Mouse (Mus musculus) neural tube, embryonic 12.5 days (tissue): ENCODE measurements around the gene Ccser1. TPM values are rescaled to one million over a fixed set of nuclear protein-coding genes. Genes with fewer than 3 reads are reported as not detected.

Experiments
- ATAC-seq: fragments of 200-750 bp; cut with Nextera tagmentation; 2 replicates; pipeline ENCODE4 v1.8.0; 2017; ENCODE audit warnings: low read depth, mild to moderate bottlenecking, moderate TSS enrichment, moderate library complexity; ENCODE audit not compliant: low FRiP score
- H3K27ac ChIP-seq: fragments of 300-500 bp; sonication (generic); 2 replicates; pipeline ENCODE4 v1.5.1; 2016
- H3K27me3 ChIP-seq: fragments of 300-500 bp; sonication (generic); replicated peaks from 2 replicates; pipeline ENCODE4 v1.6.1; 2016; ENCODE audit warnings: mild to moderate bottlenecking
- H3K36me3 ChIP-seq: fragments of 300-500 bp; sonication (generic); 2 replicates; pipeline ENCODE4 v1.6.1; 2016; ENCODE audit warnings: mild to moderate bottlenecking
- H3K4me1 ChIP-seq: fragments of 300-500 bp; sonication (generic); 2 replicates; pipeline ENCODE4 v1.6.1; 2016
- H3K4me2 ChIP-seq: fragments of 300-500 bp; sonication (generic); replicated peaks from 2 replicates; pipeline ENCODE4 v1.6.1; 2016; ENCODE audit warnings: mild to moderate bottlenecking
- H3K4me3 ChIP-seq: fragments of 300-500 bp; sonication (generic); 2 replicates; pipeline ENCODE4 v1.5.1; 2016
- H3K9ac ChIP-seq: fragments of 300-500 bp; sonication (generic); 2 replicates; pipeline ENCODE4 v1.6.1; 2016; ENCODE audit warnings: mild to moderate bottlenecking
- H3K9me3 ChIP-seq: fragments of 300-500 bp; sonication (generic); 2 replicates; pipeline ENCODE4 v1.6.1; 2016; ENCODE audit warnings: mild to moderate bottlenecking
- whole genome bisulfite sequencing: fragments of 180-500 bp; shearing (Covaris S2); methylation state at CpG from one replicate; pipeline ENCODE4 v1.1.7; 2016; 5-methylcytosine and 5-hydroxymethylcytosine counted together
- polyA plus RNA-seq: library from polyadenylated mRNA; unstranded; fragments of >200 nt; fragmentation: Nextera tagmentation; extraction: Ambion mirVana; gene quantifications from 2 replicates; pipeline ENCODE4 v1.2.1, GENCODE M21; 2016

Ccser1 gene
- polyA plus RNA-seq, 1 experiment from 2014 or later, result 19.4 TPM

- Histone ChIP-seq H3K9ac (no peak overlapping the region), H3K4me2 (no peak overlapping the region), H3K36me3 (no peaks in the 10 kb centered on the region), H3K4me1 (no peaks in the 10 kb centered on the region), H3K9me3 (no peaks in the 10 kb centered on the region), H3K27ac (no peak overlapping the region), H3K27me3 (no peaks in the 10 kb centered on the region), H3K4me3 (no peak overlapping the region)
- no peak for ATAC-seq
- 74% methylated on average over 1 of the region's 1 CpGs for WGBS
These were observed 1041.7 kb downstream of the Ccser1 start for GRCm38 (mm10) chr6:62221856-62222255.

GRCm38 (mm10) chr6:62263899-62264298 is 1083.8 kb downstream of the Ccser1 start:
- no peaks in the 10 kb centered on the region for H3K9me3 ChIP-seq
- no peaks in the 10 kb centered on the region for H3K36me3 ChIP-seq
- H3K27me3 ChIP-seq, result no peaks in the 10 kb centered on the region
- WGBS, result 61% methylated on average over 1 of the region's 1 CpGs
- ATAC-seq, result no peak
- H3K4me3 ChIP-seq, result no peak overlapping the region
- no peaks in the 10 kb centered on the region for H3K4me1 ChIP-seq
- no peak overlapping the region for H3K27ac ChIP-seq
- H3K9ac ChIP-seq, result no peak overlapping the region
- H3K4me2 ChIP-seq, result no peak overlapping the region

DNA sequence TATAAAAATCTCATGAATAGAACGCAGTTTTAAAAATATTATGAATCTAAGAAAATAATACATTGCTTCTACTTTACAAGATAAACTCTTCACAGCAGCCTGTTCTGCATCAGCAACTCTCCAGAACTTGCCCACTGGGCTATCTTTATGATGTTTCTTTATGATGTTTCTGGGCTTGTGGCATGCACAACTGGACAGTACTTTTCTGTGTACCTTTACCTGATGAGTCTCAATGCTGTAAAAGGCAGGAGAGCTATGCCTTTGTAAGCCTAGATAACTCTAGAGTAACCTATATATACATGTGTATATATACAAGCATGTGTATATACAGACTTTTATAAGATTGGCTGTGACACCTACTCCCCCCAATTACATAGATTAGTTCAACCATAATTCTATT is 1084.4 kb downstream of the Ccser1 start:
- H3K4me2 ChIP-seq, result no peak overlapping the region
- H3K4me3 ChIP-seq, result no peak overlapping the region
- no peak overlapping the region for H3K27ac ChIP-seq
- no peaks in the 10 kb centered on the region for H3K27me3 ChIP-seq
- H3K36me3 ChIP-seq, result no peaks in the 10 kb centered on the region
- no peak overlapping the region for H3K9ac ChIP-seq
- no peaks in the 10 kb centered on the region for H3K9me3 ChIP-seq
- ATAC-seq, result no peak
- no peaks in the 10 kb centered on the region for H3K4me1 ChIP-seq
- WGBS, result 82% methylated on average over 1 of the region's 1 CpGs

- H3K4me1 ChIP-seq, result no peaks in the 10 kb centered on the region
- H3K4me2 ChIP-seq, result no peak overlapping the region
- H3K9ac ChIP-seq, result no peak overlapping the region
- H3K27me3 ChIP-seq, result no peaks in the 10 kb centered on the region
- H3K36me3 ChIP-seq, result no peaks in the 10 kb centered on the region
- WGBS, result 69% methylated on average over 3 of the region's 3 CpGs
- no peak overlapping the region for H3K27ac ChIP-seq
- H3K9me3 ChIP-seq, result no peaks in the 10 kb centered on the region
- no peak for ATAC-seq
- H3K4me3 ChIP-seq, result no peak overlapping the region
These were observed 1101.1 kb downstream of the Ccser1 start for GRCm38 (mm10) chr6:62281256-62281655.

- no peak for ATAC-seq
- no peak overlapping the region for H3K4me3 ChIP-seq
- no peaks in the 10 kb centered on the region for H3K27me3 ChIP-seq
- H3K36me3 ChIP-seq, result no peaks in the 10 kb centered on the region
- no peaks in the 10 kb centered on the region for H3K9me3 ChIP-seq
- H3K4me1 ChIP-seq, result no peaks in the 10 kb centered on the region
- WGBS, result 78% methylated on average over 6 of the region's 6 CpGs
- no peak overlapping the region for H3K27ac ChIP-seq
- H3K9ac ChIP-seq, result no peak overlapping the region
- no peak overlapping the region for H3K4me2 ChIP-seq
These were observed 1121.6 kb downstream of the Ccser1 start for GRCm38 (mm10) chr6:62301576-62302312.

DNA sequence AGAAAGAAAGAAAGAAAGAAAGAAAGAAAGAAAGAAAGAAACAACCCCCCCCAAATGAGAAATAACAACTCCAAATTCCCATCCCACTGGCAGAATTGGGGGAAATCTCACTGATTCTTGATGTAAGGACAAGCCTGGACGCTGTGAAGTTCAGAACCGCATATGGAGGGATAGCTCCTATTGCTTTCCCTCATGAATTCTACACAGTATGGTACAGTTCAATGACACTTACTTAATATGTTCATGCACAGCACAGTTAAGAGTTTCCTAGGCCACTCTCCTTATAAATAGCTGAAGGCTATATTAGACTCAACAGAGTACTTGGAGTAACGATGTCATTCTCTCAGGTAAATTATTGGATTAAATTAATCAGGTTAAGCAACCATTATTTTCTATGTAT is 1138.5 kb downstream of the Ccser1 start:
- no peak overlapping the region for H3K27ac ChIP-seq
- H3K4me2 ChIP-seq, result no peak overlapping the region
- no peaks in the 10 kb centered on the region for H3K4me1 ChIP-seq
- H3K27me3 ChIP-seq, result no peaks in the 10 kb centered on the region
- H3K9me3 ChIP-seq, result no peaks in the 10 kb centered on the region
- no peak for ATAC-seq
- no peaks in the 10 kb centered on the region for H3K36me3 ChIP-seq
- 81% methylated on average over 3 of the region's 3 CpGs for WGBS
- H3K4me3 ChIP-seq, result no peak overlapping the region
- H3K9ac ChIP-seq, result no peak overlapping the region

DNA sequence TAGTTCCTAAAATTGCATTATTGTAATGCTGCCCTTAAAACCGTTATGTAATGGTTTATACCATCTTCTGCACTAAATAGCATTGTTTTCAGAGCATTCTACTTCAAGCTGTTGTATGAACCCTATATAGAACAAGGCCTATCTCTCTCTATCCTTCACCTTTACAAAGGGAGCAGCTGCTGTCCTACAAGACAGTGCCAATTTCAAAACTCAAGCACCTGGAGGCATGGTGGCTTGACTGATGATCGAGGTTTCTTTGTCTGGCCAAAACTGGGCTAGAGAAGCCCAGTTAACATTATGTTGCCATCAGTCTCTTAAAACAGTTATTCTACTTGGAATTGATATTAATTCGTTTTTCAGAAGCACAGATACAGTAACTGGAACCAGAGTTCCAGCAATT is 1160.2 kb downstream of the Ccser1 start:
- 74% methylated on average over 3 of the region's 3 CpGs for WGBS
- no peaks in the 10 kb centered on the region for H3K36me3 ChIP-seq
- H3K4me1 ChIP-seq, result no peaks in the 10 kb centered on the region
- H3K4me3 ChIP-seq, result no peak overlapping the region
- H3K27ac ChIP-seq, result no peak overlapping the region
- no peaks in the 10 kb centered on the region for H3K27me3 ChIP-seq
- no peaks in the 10 kb centered on the region for H3K9me3 ChIP-seq
- ATAC-seq, result no peak
- H3K4me2 ChIP-seq, result no peak overlapping the region
- H3K9ac ChIP-seq, result no peak overlapping the region

DNA sequence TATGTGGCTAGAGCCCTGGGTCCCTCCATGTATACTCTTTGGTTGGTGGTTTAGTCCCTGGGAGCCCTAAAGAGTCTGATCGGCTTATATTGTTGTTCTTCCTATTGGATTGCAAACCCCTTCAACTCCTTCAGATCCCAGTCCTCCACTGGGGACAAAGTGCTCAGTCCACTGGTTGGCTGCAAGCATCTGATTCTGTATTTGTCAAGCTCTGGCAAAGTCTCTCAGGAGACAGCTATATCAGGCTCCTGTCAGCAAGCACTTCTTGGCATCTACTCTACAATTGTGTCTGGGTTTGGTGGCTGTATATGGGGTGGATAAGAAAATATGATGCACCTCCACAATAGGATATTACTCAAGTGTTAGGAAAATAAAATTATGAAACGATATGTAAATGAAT is 1187.7 kb downstream of the Ccser1 start:
- no peak overlapping the region for H3K27ac ChIP-seq
- no peak for ATAC-seq
- no peaks in the 10 kb centered on the region for H3K4me1 ChIP-seq
- H3K9ac ChIP-seq, result no peak overlapping the region
- WGBS, result 89% methylated on average over 2 of the region's 2 CpGs
- no peak overlapping the region for H3K4me2 ChIP-seq
- no peaks in the 10 kb centered on the region for H3K36me3 ChIP-seq
- no peaks in the 10 kb centered on the region for H3K27me3 ChIP-seq
- H3K9me3 ChIP-seq, result no peaks in the 10 kb centered on the region
- no peak overlapping the region for H3K4me3 ChIP-seq
